Mouse (Mus musculus) neural tube, embryonic 12.5 days (tissue): ENCODE measurements around the gene Defb26. TPM values are rescaled to one million over a fixed set of nuclear protein-coding genes. Genes with fewer than 3 reads are reported as not detected.
A peak's percentile ranks its signal among the peaks of the same experiment; 100 is the strongest.

Experiments used
- ATAC-seq: fragments of 200-750 bp; cut with Nextera tagmentation; 2 replicates; pipeline ENCODE4 v1.8.0; 2017; ENCODE audit warnings: low read depth, mild to moderate bottlenecking, moderate TSS enrichment, moderate library complexity; ENCODE audit not compliant: low FRiP score
- H3K27ac ChIP-seq: fragments of 300-500 bp; sonication (generic); 2 replicates; pipeline ENCODE4 v1.5.1; 2016
- H3K27me3 ChIP-seq: fragments of 300-500 bp; sonication (generic); replicated peaks from 2 replicates; pipeline ENCODE4 v1.6.1; 2016; ENCODE audit warnings: mild to moderate bottlenecking
- H3K36me3 ChIP-seq: fragments of 300-500 bp; sonication (generic); 2 replicates; pipeline ENCODE4 v1.6.1; 2016; ENCODE audit warnings: mild to moderate bottlenecking
- H3K4me1 ChIP-seq: fragments of 300-500 bp; sonication (generic); 2 replicates; pipeline ENCODE4 v1.6.1; 2016
- H3K4me2 ChIP-seq: fragments of 300-500 bp; sonication (generic); replicated peaks from 2 replicates; pipeline ENCODE4 v1.6.1; 2016; ENCODE audit warnings: mild to moderate bottlenecking
- H3K4me3 ChIP-seq: fragments of 300-500 bp; sonication (generic); 2 replicates; pipeline ENCODE4 v1.5.1; 2016
- H3K9ac ChIP-seq: fragments of 300-500 bp; sonication (generic); 2 replicates; pipeline ENCODE4 v1.6.1; 2016; ENCODE audit warnings: mild to moderate bottlenecking
- H3K9me3 ChIP-seq: fragments of 300-500 bp; sonication (generic); 2 replicates; pipeline ENCODE4 v1.6.1; 2016; ENCODE audit warnings: mild to moderate bottlenecking
- WGBS: fragments of 180-500 bp; shearing (Covaris S2); methylation state at CpG from one replicate; pipeline ENCODE4 v1.1.7; 2016; 5-methylcytosine and 5-hydroxymethylcytosine counted together
- polyA plus RNA-seq: library from polyadenylated mRNA; unstranded; fragments of >200 nt; fragmentation: Nextera tagmentation; extraction: Ambion mirVana; gene quantifications from 2 replicates; pipeline ENCODE4 v1.2.1, GENCODE M21; 2016

Defb26 gene
- polyA plus RNA-seq: not detected in 2 replicates

GRCm38 (mm10) chr2:152511592-152511991 lies at the start of gene Defb26:
Gene Defb26, minus strand, starts transcription at chr2:152511692.
- H3K4me3 ChIP-seq: no peak within 1 kb of the TSS
- WGBS: 65% methylated on average over 1 of the region's 1 CpGs
- no peaks in the 10 kb centered on the region for H3K4me1 ChIP-seq
- no peaks in the 10 kb centered on the region for H3K9me3 ChIP-seq
- no peaks in the 10 kb centered on the region for H3K36me3 ChIP-seq
- no peak within 1 kb of the TSS for H3K9ac ChIP-seq
- H3K27ac ChIP-seq: no peak within 1 kb of the TSS
- H3K4me2 ChIP-seq: no peak within 1 kb of the TSS
- H3K27me3 ChIP-seq: no peaks in the 10 kb centered on the region
- no peak for ATAC-seq

DNA sequence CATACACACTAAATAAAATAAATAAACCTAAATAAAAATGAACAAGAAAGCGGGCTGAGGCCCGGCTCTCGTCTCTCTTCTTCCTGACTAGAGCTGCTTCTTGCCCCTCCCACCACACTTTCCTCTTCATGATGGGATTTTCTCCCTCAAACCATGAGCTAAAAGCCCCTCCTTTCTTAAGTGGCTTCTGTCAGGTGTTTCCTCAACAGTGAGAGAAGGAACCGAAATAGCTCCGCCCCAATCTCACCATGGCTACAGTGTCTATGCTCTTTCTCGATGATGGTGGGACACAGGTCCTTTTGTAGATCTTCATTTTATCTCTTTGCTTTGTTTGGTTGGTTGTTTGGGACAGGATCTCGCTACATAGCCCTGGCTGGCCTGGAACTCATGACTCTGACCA lies 45.2 kb upstream of the Defb26 start:
- 89% methylated on average over 7 of the region's 7 CpGs for WGBS
- Histone ChIP-seq H3K9ac (no peak overlapping the region), H3K4me3 (no peak overlapping the region), H3K4me2 (no peak overlapping the region), H3K27me3 (no peaks in the 10 kb centered on the region), H3K36me3 (no peaks in the 10 kb centered on the region), H3K27ac (no peak overlapping the region), H3K4me1 (no peaks in the 10 kb centered on the region), H3K9me3 (no peaks in the 10 kb centered on the region)
- ATAC-seq: no peak

GRCm38 (mm10) chr2:152553774-152554423 lies 42.4 kb upstream of the Defb26 start:
- Histone ChIP-seq H3K27ac (no peak overlapping the region), H3K4me2 (peak overlapping the region; percentile 38; the same call in 1 of the 2 replicates), H3K4me3 (no peak overlapping the region), H3K9me3 (no peaks in the 10 kb centered on the region), H3K36me3 (no peaks in the 10 kb centered on the region), H3K4me1 (no peaks in the 10 kb centered on the region), H3K9ac (no peak overlapping the region), H3K27me3 (no peaks in the 10 kb centered on the region)
- 14% methylated on average over 16 of the region's 16 CpGs for WGBS
- ATAC-seq: no peak

GRCm38 (mm10) chr2:152548124-152548523 lies 36.6 kb upstream of the Defb26 start:
- Histone ChIP-seq H3K4me1 (no peaks in the 10 kb centered on the region), H3K36me3 (no peaks in the 10 kb centered on the region), H3K27ac (no peak overlapping the region), H3K9ac (no peak overlapping the region), H3K27me3 (no peaks in the 10 kb centered on the region), H3K4me2 (no peak overlapping the region), H3K9me3 (no peaks in the 10 kb centered on the region), H3K4me3 (no peak overlapping the region)
- WGBS: 73% methylated on average over 5 of the region's 5 CpGs
- no peak for ATAC-seq

- Histone ChIP-seq H3K4me2 (no peak overlapping the region), H3K4me1 (no peaks in the 10 kb centered on the region), H3K27me3 (no peaks in the 10 kb centered on the region), H3K9me3 (no peaks in the 10 kb centered on the region), H3K36me3 (no peaks in the 10 kb centered on the region), H3K9ac (no peak overlapping the region), H3K27ac (no peak overlapping the region), H3K4me3 (no peak overlapping the region)
- no peak for ATAC-seq
- 29% methylated on average over 4 of the region's 4 CpGs for WGBS
These were observed 33.2 kb upstream of the Defb26 start for GRCm38 (mm10) chr2:152544691-152545090.

DNA sequence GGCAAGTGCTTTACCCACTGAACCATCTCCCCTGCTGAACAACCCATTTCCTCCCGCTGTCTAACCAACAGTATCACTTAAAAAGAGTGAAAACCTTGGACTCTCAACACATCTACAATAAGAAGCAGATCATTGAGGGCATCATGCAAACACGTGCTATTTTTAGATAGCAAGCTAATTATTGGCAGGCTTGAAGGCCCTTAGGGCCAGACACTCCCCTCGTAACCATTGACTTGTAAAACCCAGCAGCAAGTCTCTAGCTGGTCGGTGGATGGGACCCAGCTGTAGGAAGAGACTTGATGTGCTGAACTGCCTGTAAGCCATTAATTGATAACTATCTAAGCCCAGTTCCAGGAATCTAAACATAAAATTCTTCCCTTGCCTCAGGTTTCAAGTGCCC lies 32.0 kb upstream of the Defb26 start:
- no peak overlapping the region for H3K27ac ChIP-seq
- no peaks in the 10 kb centered on the region for H3K36me3 ChIP-seq
- no peak for ATAC-seq
- H3K9ac ChIP-seq: no peak overlapping the region
- H3K9me3 ChIP-seq: no peaks in the 10 kb centered on the region
- H3K4me3 ChIP-seq: no peak overlapping the region
- H3K4me1 ChIP-seq: no peaks in the 10 kb centered on the region
- no peaks in the 10 kb centered on the region for H3K27me3 ChIP-seq
- WGBS: 80% methylated on average over 4 of the region's 4 CpGs
- H3K4me2 ChIP-seq: no peak overlapping the region

DNA sequence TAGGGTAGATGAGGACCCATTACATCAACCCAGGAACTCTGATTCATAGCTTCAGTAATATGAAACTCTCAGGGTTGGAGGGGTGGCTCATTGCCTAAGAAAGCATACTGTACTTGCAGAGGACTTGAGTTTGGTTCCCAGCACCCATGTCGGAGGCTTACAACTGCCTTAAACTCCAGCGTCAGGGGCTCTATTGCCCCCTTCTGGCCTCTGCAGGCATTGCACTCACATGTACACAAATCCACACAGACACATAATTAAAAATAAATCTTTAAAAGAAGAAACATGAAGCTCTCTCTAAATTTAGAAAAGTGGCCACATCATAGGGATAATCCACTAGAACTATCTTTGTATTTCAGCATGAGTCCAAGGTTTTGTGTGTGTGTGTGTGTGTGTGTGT lies 31.4 kb upstream of the Defb26 start:
- Histone ChIP-seq H3K4me1 (no peaks in the 10 kb centered on the region), H3K27me3 (no peaks in the 10 kb centered on the region), H3K9ac (no peak overlapping the region), H3K27ac (no peak overlapping the region), H3K9me3 (no peaks in the 10 kb centered on the region), H3K4me3 (no peak overlapping the region), H3K4me2 (no peak overlapping the region), H3K36me3 (no peaks in the 10 kb centered on the region)
- ATAC-seq: no peak
- WGBS: 68% methylated on average over 2 of the region's 2 CpGs

GRCm38 (mm10) chr2:152541979-152542378 lies 30.5 kb upstream of the Defb26 start:
- Histone ChIP-seq H3K4me1 (no peaks in the 10 kb centered on the region), H3K27me3 (no peaks in the 10 kb centered on the region), H3K9me3 (no peaks in the 10 kb centered on the region), H3K27ac (no peak overlapping the region), H3K4me2 (no peak overlapping the region), H3K4me3 (no peak overlapping the region), H3K9ac (no peak overlapping the region), H3K36me3 (no peaks in the 10 kb centered on the region)
- ATAC-seq: no peak
- WGBS: 88% methylated on average over 9 of the region's 9 CpGs

DNA sequence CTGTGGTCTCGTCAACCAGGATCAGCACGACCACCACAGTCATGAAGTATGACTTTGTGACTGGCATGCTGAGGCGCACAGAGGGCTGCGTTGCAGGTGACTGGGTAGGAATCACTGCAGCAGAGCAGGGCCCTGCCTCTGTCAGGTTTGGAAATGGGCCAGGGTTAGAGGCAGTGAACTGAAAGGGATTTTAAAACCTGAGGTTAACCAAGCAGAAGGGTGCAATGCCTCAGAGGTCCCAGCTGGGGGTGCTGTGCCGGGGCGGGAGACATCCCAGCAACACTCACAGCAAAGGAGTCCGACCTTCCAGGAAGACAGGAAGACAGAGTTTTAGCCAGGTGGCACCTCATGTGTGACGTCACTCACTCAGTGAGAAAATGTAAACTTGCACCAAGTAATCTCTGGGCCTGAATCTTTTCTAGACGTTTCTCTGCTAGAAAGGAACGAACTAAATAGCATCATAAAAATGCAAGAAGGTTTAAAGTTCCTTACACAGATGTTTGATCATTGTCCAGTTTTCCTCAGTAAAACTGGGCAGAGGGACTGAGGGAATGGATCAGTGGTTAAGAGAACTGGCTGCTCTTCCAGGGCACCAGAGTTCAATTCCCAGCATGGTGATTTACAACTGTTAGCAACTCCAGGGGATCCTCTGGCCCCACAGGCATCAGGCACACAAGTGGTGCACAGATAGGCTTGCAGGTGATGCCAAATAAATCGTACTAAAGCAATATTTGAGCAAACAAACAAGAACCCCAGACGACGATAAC lies 28.6 kb upstream of the Defb26 start, which contains the start of gene Defb29:
TSS of gene Defb29 (minus strand) at position 155 of the 767 bp plus-strand sequence.
- 50% methylated on average over 13 of the region's 13 CpGs for WGBS
- ATAC-seq: no peak

DNA sequence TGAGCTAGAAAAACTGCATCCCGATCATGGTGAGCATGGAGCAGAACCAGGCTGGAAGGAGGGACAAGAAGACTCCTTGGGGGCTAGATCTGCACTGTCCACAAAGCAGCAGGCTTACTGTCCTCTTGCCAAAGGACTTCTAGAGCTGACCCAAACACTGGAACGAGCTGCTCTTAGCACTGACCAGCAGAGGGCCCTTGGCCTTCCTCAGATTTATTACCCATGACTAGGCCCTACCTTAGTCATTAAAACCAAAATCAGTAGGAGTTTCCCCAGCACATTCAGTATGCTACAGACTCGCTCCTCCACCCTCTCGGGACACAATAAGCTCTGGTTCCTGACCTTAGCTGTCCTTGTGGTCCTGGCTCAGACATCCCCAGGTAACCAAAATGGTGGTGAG lies 6.5 kb upstream of the Defb26 start, which contains the start of gene Defb28:
TSS of gene Defb28 (plus strand) at position 275 of the 400 bp plus-strand sequence.
- H3K4me3 ChIP-seq: no peak within 1 kb of the TSS
- H3K9me3 ChIP-seq: no peaks in the 10 kb centered on the region
- no peak within 1 kb of the TSS for H3K9ac ChIP-seq
- no peak for ATAC-seq
- no peaks in the 10 kb centered on the region for H3K27me3 ChIP-seq
- H3K27ac ChIP-seq: no peak within 1 kb of the TSS
- H3K4me2 ChIP-seq: no peak within 1 kb of the TSS
- no peaks in the 10 kb centered on the region for H3K4me1 ChIP-seq
- whole genome bisulfite sequencing: 76% methylated on average over 4 of the region's 4 CpGs
- H3K36me3 ChIP-seq: no peaks in the 10 kb centered on the region

More for the DNA sequence above, 28.6 kb upstream of the Defb26 start, which contains the start of gene Defb29:
- Histone ChIP-seq H3K36me3 (no peaks in the 10 kb centered on the region), H3K9me3 (no peaks in the 10 kb centered on the region), H3K4me1 (no peaks in the 10 kb centered on the region), H3K9ac (no peak within 1 kb of the TSS), H3K4me2 (no peak within 1 kb of the TSS), H3K27me3 (no peaks in the 10 kb centered on the region), H3K27ac (no peak within 1 kb of the TSS), H3K4me3 (no peak within 1 kb of the TSS)

DNA sequence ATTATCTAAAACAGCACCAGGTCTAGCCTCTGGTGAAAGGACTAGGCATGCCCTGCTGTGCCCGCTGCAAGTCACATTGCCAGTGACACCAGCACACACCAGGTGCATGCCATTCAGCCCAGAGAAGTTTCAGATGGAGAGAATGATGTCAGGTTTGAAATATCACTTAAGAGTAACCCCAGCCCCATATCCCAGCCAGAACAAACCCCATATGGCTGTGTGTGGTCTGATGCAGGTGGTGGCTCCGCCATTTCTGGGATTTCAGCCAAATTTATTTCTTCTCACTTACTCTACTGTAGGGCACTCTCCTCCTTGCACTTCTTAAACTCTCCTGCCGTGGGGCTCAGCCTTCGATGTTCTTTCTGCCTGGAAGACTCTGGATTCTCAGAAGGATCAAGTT lies 4.6 kb upstream of the Defb26 start:
- Histone ChIP-seq H3K4me3 (no peak overlapping the region), H3K27me3 (no peaks in the 10 kb centered on the region), H3K36me3 (no peaks in the 10 kb centered on the region), H3K4me1 (no peaks in the 10 kb centered on the region), H3K4me2 (no peak overlapping the region), H3K9me3 (no peaks in the 10 kb centered on the region), H3K27ac (no peak overlapping the region), H3K9ac (no peak overlapping the region)
- 82% methylated on average over 4 of the region's 4 CpGs for WGBS
- ATAC-seq: no peak

- Histone ChIP-seq H3K9me3 (no peaks in the 10 kb centered on the region), H3K27ac (no peak overlapping the region), H3K9ac (no peak overlapping the region), H3K4me3 (no peak overlapping the region), H3K27me3 (no peaks in the 10 kb centered on the region), H3K36me3 (no peaks in the 10 kb centered on the region), H3K4me1 (no peaks in the 10 kb centered on the region), H3K4me2 (no peak overlapping the region)
- whole genome bisulfite sequencing: 90% methylated on average over 2 of the region's 2 CpGs
- ATAC-seq: no peak
These were observed 7.5 kb downstream of the Defb26 start for GRCm38 (mm10) chr2:152503950-152504349.
